Mouse (Mus musculus): ENCODE measurements at regions not wholly inside any gene's neighbourhood (a gene's known extent, or its start where the extent isn't known, plus 50 kb on each side); places are given as distances from the start of the nearest gene placed in this dataset.

GRCm38 (mm10) chr8:64412488-64413188, 206.6 kb upstream of the Tll1 start:
- H3K4me2 ChIP-seq (ENCODE audit: low read depth, low read length) = no peak overlapping the region
- DNase-seq (ENCODE audit: low spot score) (no peak), ATAC-seq (ENCODE audit: insufficient read depth, low read depth) (no peak)
- TF ChIP-seq EP300 (IDR thresholded peaks at IDR 0.05; ENCODE audit: low read depth) = no peak
- no peak for TF ChIP-seq CTCF (IDR thresholded peaks at IDR 0.05; ENCODE audit: low read depth)
- no peak overlapping the region for H3K4me3 ChIP-seq (ENCODE audit: low read depth, low read length)
- no peaks in the 10 kb centered on the region for H3K4me1 ChIP-seq (ENCODE audit: control insufficient read depth, insufficient read depth)
- H3K27me3 ChIP-seq (ENCODE audit: control insufficient read depth, insufficient read depth, low read length) = no peaks in the 10 kb centered on the region
- H3K36me3 ChIP-seq (replicated peaks; ENCODE audit: control insufficient read depth, insufficient read depth, low read length) = no peaks in the 10 kb centered on the region
- H3K9ac ChIP-seq (replicated peaks; ENCODE audit: low read depth, low read length) = no peak overlapping the region
- H3K27ac ChIP-seq (ENCODE audit: low read depth) = no peak overlapping the region
- H3K9me3 ChIP-seq (replicated peaks; ENCODE audit: control insufficient read depth, low read length) = no peaks in the 10 kb centered on the region
- WGBS = 76% methylated on average over 15 of the region's 15 CpGs

DNA sequence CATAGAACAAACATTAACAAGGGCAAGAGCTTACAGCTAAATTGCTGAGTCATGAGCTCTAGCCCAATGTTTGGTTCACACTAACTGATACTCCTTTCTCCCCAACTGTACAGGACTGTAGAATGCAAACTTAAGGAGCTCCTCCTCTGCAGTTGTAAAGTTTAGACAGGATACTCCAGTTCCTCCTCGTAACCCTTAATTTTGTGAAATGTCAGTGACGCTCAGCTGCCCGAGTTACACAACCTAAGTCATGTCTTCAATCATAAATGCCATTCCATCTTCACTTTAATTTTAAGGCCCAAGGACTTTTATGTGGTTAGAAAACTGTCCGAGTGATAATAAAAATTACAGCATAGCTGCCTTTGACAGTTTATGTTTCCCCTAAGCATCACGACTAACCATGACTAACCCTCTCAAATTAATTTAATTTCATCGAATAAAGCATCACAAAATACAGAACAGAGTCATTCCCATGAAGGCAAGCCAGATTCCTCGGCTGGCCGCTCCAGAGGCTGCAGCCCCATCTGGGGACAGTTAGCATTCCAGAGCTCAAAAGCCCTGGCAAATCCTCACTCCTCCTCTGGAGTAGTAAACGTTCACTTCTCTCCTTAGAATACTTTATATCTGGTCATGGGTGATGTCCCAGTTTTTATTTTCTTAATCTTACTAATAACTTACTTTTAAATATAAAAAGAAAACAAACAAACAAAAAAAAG, 200.9 kb upstream of the Tll1 start:
- ATAC-seq (ENCODE audit: insufficient read depth, low read depth) = no peak
- Histone ChIP-seq H3K27ac (ENCODE audit: low read depth) (no peak overlapping the region), H3K9ac (replicated peaks; ENCODE audit: low read depth, low read length) (no peak overlapping the region), H3K4me3 (ENCODE audit: low read depth, low read length) (no peak overlapping the region), H3K4me2 (ENCODE audit: low read depth, low read length) (no peak overlapping the region), H3K4me1 (ENCODE audit: control insufficient read depth, insufficient read depth) (no peaks in the 10 kb centered on the region), H3K9me3 (replicated peaks; ENCODE audit: control insufficient read depth, low read length) (no peaks in the 10 kb centered on the region), H3K27me3 (ENCODE audit: control insufficient read depth, insufficient read depth, low read length) (no peaks in the 10 kb centered on the region), H3K36me3 (replicated peaks; ENCODE audit: control insufficient read depth, insufficient read depth, low read length) (no peaks in the 10 kb centered on the region)
- TF ChIP-seq EP300 (IDR thresholded peaks at IDR 0.05; ENCODE audit: low read depth) = no peak
- no peak for TF ChIP-seq CTCF (IDR thresholded peaks at IDR 0.05; ENCODE audit: low read depth)
- no peak for DNase-seq (ENCODE audit: low spot score)
- 61% methylated on average over 9 of the region's 9 CpGs for WGBS

DNA sequence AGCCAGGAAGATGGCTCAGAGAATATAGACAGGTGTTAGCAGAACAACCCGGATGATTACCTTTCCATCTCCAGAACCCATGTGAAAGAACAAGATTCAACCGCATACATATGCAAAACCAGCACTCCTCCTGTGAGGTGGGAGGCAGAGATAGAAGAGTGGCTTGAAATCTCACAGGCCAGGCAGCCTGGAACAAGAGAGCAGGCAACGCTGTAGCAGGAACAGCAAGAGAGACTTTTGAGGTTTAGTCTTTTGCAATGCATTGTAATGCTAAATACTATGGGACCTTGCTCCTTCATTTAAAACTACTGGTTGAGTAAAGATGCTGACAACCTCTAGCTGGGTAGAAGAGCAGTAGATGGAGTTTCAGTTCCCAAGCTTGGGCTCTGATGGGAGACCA, 193.5 kb upstream of the Tll1 start:
- Histone ChIP-seq H3K27ac (ENCODE audit: low read depth) (no peak overlapping the region), H3K36me3 (replicated peaks; ENCODE audit: control insufficient read depth, insufficient read depth, low read length) (no peaks in the 10 kb centered on the region), H3K4me1 (ENCODE audit: control insufficient read depth, insufficient read depth) (peaks cover 8% of the 10 kb centered on the region), H3K27me3 (ENCODE audit: control insufficient read depth, insufficient read depth, low read length) (no peaks in the 10 kb centered on the region), H3K4me3 (ENCODE audit: low read depth, low read length) (no peak overlapping the region), H3K9me3 (replicated peaks; ENCODE audit: control insufficient read depth, low read length) (no peaks in the 10 kb centered on the region), H3K4me2 (ENCODE audit: low read depth, low read length) (no peak overlapping the region), H3K9ac (replicated peaks; ENCODE audit: low read depth, low read length) (no peak overlapping the region)
- no peak for TF ChIP-seq CTCF (IDR thresholded peaks at IDR 0.05; ENCODE audit: low read depth)
- TF ChIP-seq EP300 (IDR thresholded peaks at IDR 0.05; ENCODE audit: low read depth) = no peak
- DNase-seq (ENCODE audit: low spot score) (no peak), ATAC-seq (ENCODE audit: insufficient read depth, low read depth) (no peak)
- 77% methylated on average over 3 of the region's 3 CpGs for WGBS

GRCm38 (mm10) chr8:64397876-64398275, 191.8 kb upstream of the Tll1 start:
- H3K4me1 ChIP-seq (ENCODE audit: control insufficient read depth, insufficient read depth) = peaks cover 8% of the 10 kb centered on the region
- no peaks in the 10 kb centered on the region for H3K27me3 ChIP-seq (ENCODE audit: control insufficient read depth, insufficient read depth, low read length)
- no peaks in the 10 kb centered on the region for H3K9me3 ChIP-seq (replicated peaks; ENCODE audit: control insufficient read depth, low read length)
- H3K36me3 ChIP-seq (replicated peaks; ENCODE audit: control insufficient read depth, insufficient read depth, low read length) = no peaks in the 10 kb centered on the region
- whole genome bisulfite sequencing = 40% methylated on average over 4 of the region's 4 CpGs
- H3K4me2 ChIP-seq (ENCODE audit: low read depth, low read length) = no peak overlapping the region
- DNase-seq (ENCODE audit: low spot score) (no peak), ATAC-seq (ENCODE audit: insufficient read depth, low read depth) (no peak)
- no peak for TF ChIP-seq EP300 (IDR thresholded peaks at IDR 0.05; ENCODE audit: low read depth)
- TF ChIP-seq CTCF (IDR thresholded peaks at IDR 0.05; ENCODE audit: low read depth) = no peak
- H3K4me3 ChIP-seq (ENCODE audit: low read depth, low read length) = no peak overlapping the region
- no peak overlapping the region for H3K27ac ChIP-seq (ENCODE audit: low read depth)
- H3K9ac ChIP-seq (replicated peaks; ENCODE audit: low read depth, low read length) = no peak overlapping the region

DNA sequence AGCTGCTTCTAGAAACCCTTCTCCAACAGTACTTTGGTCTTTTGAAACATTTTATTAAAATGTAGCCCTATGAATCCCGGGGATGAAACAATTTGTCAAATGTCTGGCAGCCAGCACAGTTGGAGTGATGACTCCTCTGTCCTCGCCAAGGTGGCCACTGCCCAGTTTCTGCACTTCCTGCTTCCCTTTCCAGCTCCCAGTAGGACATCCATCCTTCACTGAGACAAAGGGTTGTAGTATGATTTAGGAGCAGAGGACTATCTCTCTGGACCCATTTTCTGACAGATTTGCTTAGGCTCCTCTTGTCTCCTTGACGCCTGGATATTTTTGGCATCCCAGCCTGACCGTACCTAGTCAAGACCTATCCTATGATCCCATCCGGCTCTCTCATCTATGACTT, 189.7 kb upstream of the Tll1 start:
- Histone ChIP-seq H3K9ac (replicated peaks; ENCODE audit: low read depth, low read length) (no peak overlapping the region), H3K36me3 (replicated peaks; ENCODE audit: control insufficient read depth, insufficient read depth, low read length) (no peaks in the 10 kb centered on the region), H3K27ac (ENCODE audit: low read depth) (no peak overlapping the region), H3K4me2 (ENCODE audit: low read depth, low read length) (no peak overlapping the region), H3K4me3 (ENCODE audit: low read depth, low read length) (no peak overlapping the region), H3K4me1 (ENCODE audit: control insufficient read depth, insufficient read depth) (peaks cover 8% of the 10 kb centered on the region), H3K9me3 (replicated peaks; ENCODE audit: control insufficient read depth, low read length) (no peaks in the 10 kb centered on the region), H3K27me3 (ENCODE audit: control insufficient read depth, insufficient read depth, low read length) (no peaks in the 10 kb centered on the region)
- 64% methylated on average over 5 of the region's 5 CpGs for WGBS
- DNase-seq (ENCODE audit: low spot score) (no peak), ATAC-seq (ENCODE audit: insufficient read depth, low read depth) (no peak)
- TF ChIP-seq CTCF (IDR thresholded peaks at IDR 0.05; ENCODE audit: low read depth) = no peak
